Mouse (Mus musculus) Patski (cell line): ENCODE measurements around the gene Kcnh5. TPM values are rescaled to one million over a fixed set of nuclear protein-coding genes. Genes with fewer than 3 reads are reported as not detected.

Experiments
- ATAC-seq: fragments of 100-300 bp; one replicate; pipeline ENCODE4 v1.8.0; 2021
- CTCF ChIA-PET: fragments of 350-600 bp; sonication (Branson Sonifier 250); formaldehyde crosslinking; loops from one replicate; lab custom pipeline; 2022; ENCODE audit warnings: inconsistent platforms; lab: Charles Lee
- POLR2A ChIA-PET: fragments of 350-600 bp; sonication (Branson Sonifier 250); formaldehyde crosslinking; loops from one replicate; lab custom pipeline; 2022; ENCODE audit warnings: antibody characterized with exemption, inconsistent platforms; lab: Charles Lee
- DNase-seq: peaks from one replicate; pipeline ENCODE4 v3.0.0-alpha.2; 2011; ENCODE audit warnings: low read depth, low spot score
- H3K27me3 ChIP-seq: fragments of 371-371 bp; one replicate; pipeline ENCODE4 v1.5.1; 2021
- CTCF ChIP-seq: fragments of 100-300 bp; IDR thresholded peaks from one replicate; pipeline ENCODE4 v1.5.1; 2021
- in situ Hi-C: fragments of 300-500 bp; cut with MboI; formaldehyde crosslinking; loops from 3 replicates; pipeline ENCODE4 v1.11.1; 2018; ENCODE audit warnings: low pct_unique_long_range_greater_than_20kb, mixed read lengths
- polyA plus RNA-seq: library from polyadenylated mRNA; unstranded; gene quantifications from one replicate; pipeline ENCODE4 v1.2.3, GENCODE M21; 2021

Gene Kcnh5
- not detected for polyA plus RNA-seq

DNA sequence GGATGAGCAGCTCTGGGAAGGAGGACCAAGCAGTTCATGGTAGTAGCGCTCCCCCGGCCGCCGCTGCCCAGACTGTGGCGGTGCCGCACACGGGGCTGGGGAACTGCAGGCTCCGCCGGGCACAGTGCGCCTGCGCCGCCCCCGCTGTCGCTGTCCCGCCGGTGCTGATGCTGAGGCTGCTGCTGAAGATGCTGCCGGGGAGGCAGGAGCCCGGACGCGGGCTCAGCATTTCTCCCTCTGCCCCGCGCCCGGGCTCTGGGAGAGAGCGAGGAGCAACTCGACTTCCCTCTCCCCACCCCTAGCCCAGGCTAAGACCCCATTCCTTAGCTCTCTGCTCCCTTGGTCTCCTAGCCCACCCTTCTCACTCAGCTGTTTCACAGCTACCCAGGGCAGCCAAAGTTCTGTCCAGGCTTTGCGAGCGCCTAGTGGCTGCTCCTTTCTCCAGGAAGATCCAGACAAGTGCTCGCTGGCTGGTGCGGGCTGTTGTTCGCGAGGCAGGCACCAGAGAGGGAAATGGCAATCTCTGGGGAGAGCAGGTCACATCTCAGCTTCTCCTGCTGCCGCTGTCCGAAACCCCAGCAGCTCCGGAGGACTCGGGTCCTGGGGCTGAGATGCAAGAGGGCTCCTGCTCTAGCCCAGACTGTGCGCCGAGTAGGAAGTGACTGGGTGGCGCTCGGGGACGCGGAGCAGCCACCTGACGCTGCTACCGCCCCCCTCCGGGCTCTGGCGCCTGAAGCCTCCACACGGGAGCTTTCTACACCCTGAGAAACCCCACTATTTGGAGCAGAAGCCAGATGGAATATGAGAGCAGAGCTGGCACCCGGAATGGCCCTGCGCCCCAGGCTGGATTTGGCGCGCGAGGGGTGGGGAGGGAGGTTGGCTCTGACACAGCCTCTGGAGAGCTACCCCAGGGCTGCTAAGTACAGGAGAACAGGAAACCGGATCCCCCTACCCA is at the start of gene Kcnh5:
Gene Kcnh5 (minus strand): TSS at position 642 of the 955 bp plus-strand sequence.
- ChIA-PET POLR2A (no interaction called here), CTCF (no interaction called here)
- no peak for TF ChIP-seq CTCF
- DNase-seq (no peak), ATAC-seq (no peak)
- H3K27me3 ChIP-seq, result peaks cover 41% of the 10 kb centered on the region
- in situ Hi-C loops, result no loop called here

- no peak for ATAC-seq
- in situ Hi-C loops, result no loop called here
- no peak for DNase-seq
- CTCF ChIA-PET, result no interaction called here
- TF ChIP-seq CTCF, result no peak
- no peaks in the 10 kb centered on the region for H3K27me3 ChIP-seq
- POLR2A ChIA-PET, result no interaction called here
Measured at GRCm38 (mm10) chr12:75223966-75224365, 46.8 kb upstream of the Kcnh5 start.

DNA sequence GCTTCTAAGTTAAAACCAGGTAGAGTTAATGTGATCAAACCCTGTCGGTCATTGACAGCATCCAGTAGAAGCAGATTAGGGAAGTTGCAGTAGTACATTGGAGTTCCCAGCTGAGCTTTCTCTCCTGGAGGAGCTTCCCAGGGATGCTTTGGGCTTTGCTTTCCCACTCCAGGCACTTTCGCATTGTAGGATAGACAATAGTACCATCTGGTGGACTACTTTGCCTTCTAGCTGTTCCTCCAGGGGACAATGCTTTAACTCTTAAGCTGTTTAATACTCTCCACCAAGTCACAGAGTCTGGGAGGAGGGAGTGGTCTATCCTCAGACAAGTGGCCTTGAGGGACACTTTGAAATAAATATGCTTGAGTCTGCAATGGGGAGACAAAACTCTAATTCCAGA is 12.3 kb upstream of the Kcnh5 start:
- H3K27me3 ChIP-seq, result no peaks in the 10 kb centered on the region
- ATAC-seq (no peak), DNase-seq (no peak)
- no peak for TF ChIP-seq CTCF
- ChIA-PET CTCF (no interaction called here), POLR2A (no interaction called here)
- in situ Hi-C loops, result no loop called here

- in situ Hi-C loops, result no loop called here
- H3K27me3 ChIP-seq, result peaks cover 9% of the 10 kb centered on the region
- no peak for TF ChIP-seq CTCF
- DNase-seq (no peak), ATAC-seq (no peak)
- CTCF ChIA-PET, result no interaction called here
- POLR2A ChIA-PET, result no interaction called here
Measured at GRCm38 (mm10) chr12:75182646-75183045, 5.5 kb upstream of the Kcnh5 start.

DNA sequence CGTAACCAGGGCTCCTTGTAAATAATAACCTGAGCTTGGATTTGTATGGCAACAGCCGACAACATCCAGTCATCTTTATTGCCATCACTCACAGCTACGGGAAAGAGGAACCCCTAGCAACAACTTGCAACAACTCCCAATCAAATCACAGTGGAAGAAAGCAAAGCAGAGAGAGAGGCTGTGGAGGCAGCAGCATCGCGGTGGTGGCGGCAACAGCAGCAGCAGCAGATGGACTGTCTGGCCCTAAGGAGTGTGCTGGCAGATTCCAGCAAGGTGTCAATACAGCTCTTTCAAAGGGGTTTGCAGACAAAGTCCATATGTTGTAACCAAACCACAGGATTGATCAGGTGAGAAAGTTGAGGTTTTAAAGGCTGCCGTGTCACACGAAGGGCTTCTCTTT is 2.4 kb upstream of the Kcnh5 start:
- peaks cover 28% of the 10 kb centered on the region for H3K27me3 ChIP-seq
- ChIA-PET POLR2A (no interaction called here), CTCF (no interaction called here)
- ATAC-seq (no peak), DNase-seq (no peak)
- in situ Hi-C loops, result no loop called here
- no peak for TF ChIP-seq CTCF

- ATAC-seq, result no peak
- peaks cover 42% of the 10 kb centered on the region for H3K27me3 ChIP-seq
- TF ChIP-seq CTCF, result no peak
- POLR2A ChIA-PET, result interaction anchor here (0.6 kb wide), 1 partner anchor 162 kb away, joined by 3 read pairs; no protein-coding TSS in a partner anchor
- in situ Hi-C loops, result no loop called here
- DNase-seq, result no peak
- CTCF ChIA-PET, result no interaction called here
Measured at GRCm38 (mm10) chr12:75177646-75178030, 506 bp upstream of the Kcnh5 start.

DNA sequence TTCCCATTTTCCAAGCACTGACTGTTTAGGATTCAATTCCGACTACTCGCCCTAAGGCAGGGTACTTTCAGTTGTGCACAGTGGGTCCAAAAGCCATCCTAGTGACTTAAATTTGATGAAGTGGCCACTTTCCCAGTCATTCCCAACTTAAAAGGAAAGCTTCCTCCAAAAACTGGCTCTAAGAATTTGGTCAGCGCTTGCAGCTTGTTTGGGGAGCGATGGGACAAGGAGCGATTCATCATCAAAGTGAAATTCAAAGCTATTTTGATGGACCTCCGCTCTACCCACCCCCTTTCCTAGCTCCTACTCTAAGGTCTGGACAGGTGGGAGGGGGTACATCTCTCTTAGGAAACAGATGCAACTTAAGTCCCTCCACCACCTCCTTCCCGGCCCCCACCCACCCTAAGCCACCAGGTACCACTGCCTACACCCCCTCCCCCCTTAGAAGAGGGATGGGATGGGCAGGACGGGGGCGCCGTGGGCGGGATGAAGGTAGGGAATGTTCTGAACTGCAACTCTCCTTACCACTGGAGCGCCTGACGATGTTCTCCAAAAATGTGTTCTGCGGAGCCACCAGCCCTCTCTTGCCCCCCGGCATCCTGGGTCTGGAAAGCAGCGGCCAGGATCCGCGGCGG is 1.1 kb downstream of the Kcnh5 start:
- no peak for TF ChIP-seq CTCF
- in situ Hi-C loops, result no loop called here
- ATAC-seq, result no peak
- ChIA-PET POLR2A (no interaction called here), CTCF (no interaction called here)
- DNase-seq, result no peak
- H3K27me3 ChIP-seq, result peaks cover 41% of the 10 kb centered on the region

DNA sequence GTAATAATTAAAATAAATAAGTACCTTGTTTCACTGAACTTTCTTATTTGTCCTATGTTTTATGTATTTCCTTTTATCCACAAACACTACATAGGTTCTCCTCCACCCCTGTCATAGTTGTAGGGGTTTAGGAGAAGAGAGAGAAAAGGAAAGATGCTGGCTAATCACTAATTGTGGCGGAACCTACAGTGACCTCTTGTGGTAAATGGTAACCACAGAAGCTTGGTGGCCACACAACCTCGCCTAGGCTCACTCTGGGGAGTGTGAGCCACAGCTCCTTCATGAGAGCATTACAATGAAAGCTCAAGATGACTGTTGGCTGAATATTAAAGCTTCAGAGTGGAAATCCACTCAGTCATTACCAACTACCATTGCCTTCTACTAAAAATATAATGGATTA is 6.2 kb downstream of the Kcnh5 start:
- CTCF ChIA-PET, result no interaction called here
- no peak for ATAC-seq
- in situ Hi-C loops, result no loop called here
- peaks cover 25% of the 10 kb centered on the region for H3K27me3 ChIP-seq
- POLR2A ChIA-PET, result no interaction called here
- peak; percentile 55 for TF ChIP-seq CTCF
- DNase-seq, result no peak

DNA sequence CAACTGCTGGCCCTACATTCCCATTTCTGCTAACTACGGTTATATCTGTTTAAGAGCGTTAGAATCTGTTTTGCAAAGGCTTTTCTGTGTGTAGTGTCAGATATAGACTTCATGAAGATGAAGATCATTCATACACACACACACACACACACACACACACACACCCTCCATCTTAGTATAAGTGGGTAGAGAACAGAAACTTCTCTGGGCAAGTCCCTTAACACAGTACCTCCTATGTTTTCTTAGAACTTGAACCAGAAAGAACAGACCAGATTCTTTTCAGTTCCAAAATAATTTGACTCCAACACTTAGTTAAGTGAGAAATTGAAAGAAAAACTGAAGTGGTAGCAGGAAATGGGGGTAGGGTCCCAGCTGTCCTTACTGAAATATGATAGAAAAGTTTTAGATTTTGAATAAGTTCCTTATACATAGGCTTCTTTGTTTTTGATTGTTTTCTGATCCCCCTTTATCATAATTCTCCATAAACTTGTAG is 24.0 kb downstream of the Kcnh5 start:
- in situ Hi-C loops, result no loop called here
- no peak for ATAC-seq
- peaks cover 9% of the 10 kb centered on the region for H3K27me3 ChIP-seq
- TF ChIP-seq CTCF, result no peak
- POLR2A ChIA-PET, result interaction anchor here (0.7 kb wide), 1 partner anchor 452 kb away, joined by 3 read pairs; no protein-coding TSS in a partner anchor
- DNase-seq, result no peak
- CTCF ChIA-PET, result no interaction called here

DNA sequence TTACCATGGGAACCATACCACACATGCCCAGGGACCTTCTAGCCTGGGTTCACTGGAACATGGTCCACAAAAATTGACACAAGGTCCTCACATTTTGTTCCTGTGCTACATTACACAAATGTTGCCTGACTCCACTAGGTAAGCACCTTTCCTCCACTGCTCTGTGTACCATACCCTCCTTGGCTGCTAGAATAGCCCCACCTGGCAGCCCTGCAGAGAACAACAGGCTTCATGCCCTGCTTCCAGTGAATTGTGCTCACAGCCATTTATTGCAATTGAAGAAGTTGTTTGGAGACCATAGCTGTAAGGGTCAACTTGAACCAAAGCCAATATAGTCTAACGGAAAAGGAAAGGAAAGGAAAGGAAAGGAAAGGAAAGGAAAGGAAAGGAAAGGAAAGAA is 37.3 kb downstream of the Kcnh5 start:
- H3K27me3 ChIP-seq, result no peaks in the 10 kb centered on the region
- POLR2A ChIA-PET, result no interaction called here
- TF ChIP-seq CTCF, result peak; percentile 5
- in situ Hi-C loops, result no loop called here
- DNase-seq, result no peak
- no peak for ATAC-seq
- CTCF ChIA-PET, result no interaction called here

DNA sequence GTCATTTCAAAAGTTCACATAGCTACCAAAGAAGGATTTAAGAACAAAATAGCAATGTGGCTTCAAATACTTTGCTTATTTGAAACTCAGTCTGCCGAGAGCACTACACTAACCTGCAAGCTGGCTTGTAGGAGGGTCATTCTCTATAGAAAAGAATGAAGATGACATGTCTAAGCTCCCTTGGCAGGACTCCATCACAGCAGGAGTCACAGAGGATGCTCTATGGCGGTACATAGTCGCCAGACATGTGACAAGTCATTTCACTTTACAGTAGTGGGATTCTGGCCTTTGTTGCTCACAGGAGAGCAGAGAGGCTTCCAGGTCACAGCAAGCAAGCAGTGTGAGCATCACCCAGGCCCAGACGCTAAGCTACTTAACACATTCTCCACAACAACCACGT is 85.2 kb downstream of the Kcnh5 start:
- DNase-seq, result no peak
- H3K27me3 ChIP-seq, result peaks cover 9% of the 10 kb centered on the region
- POLR2A ChIA-PET, result no interaction called here
- no peak for ATAC-seq
- no peak for TF ChIP-seq CTCF
- in situ Hi-C loops, result no loop called here
- CTCF ChIA-PET, result no interaction called here
